Mouse (Mus musculus) monocyte, adult 2 months (primary cell): ENCODE data around the gene Tmbim1.
A peak's percentile ranks its signal among the peaks of the same experiment; 100 is the strongest.
"Not testable (repeated sequence)": the region's sequence is repeated elsewhere in the genome, so short reads cannot be mapped to it uniquely, and the experiment has no call there.

Source experiments
- DNase-seq, 2 experiments: peaks; one replicate each; pipeline ENCODE4 v3.0.0; 2022; ENCODE audit warnings: low spot score in 2 of 2, low read depth in 1 of 2

The Tmbim1 gene

DNA sequence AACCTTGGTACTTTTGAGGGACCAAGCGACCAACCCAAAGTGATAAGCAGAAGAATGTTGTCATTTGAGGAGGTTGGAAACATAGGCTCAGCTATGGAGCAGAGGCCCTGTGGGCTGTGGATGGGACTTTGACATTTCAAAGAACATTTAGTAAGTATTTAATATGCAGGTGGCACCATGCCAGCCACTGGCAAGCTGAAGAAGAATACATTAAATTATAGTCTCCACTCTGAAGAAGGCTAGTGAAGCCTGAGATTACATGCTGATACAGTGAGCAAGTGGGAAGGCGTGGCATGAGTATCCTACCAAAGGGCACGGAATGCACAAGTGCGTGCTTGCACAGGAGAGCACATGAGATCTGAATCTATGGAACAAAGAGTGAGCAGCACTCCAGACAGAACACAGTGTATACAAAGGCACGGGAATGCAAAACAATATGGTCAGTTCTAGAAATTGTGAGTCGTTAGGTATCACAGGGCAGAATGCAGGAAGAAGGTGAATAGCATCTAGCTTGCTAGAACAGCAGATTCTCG lies 24.5 kb upstream of the Tmbim1 start:
- DNase-seq: no peak

DNA sequence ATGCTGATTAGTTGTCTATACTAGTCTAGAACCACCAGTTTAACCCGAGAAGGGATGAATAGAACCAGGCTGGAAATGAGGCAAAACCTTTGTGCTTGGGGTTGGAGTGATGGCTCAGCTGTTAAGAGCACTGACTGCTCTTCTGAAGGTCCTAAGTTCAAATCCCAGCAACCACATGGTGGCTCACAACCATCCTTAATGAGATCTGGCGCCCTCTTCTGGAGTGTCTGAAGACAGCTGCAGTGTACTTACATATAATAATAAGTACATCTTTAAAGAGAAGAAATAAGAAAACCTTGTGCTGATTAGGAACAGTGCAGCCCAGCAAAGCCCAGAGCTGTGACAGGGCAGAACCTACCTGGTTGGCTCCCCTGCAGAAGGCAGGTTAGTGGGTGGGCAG lies 21.5 kb upstream of the Tmbim1 start:
- DNase-seq: not testable (repeated sequence)

- DNase-seq: no peak
These were observed 16.0 kb upstream of the Tmbim1 start for GRCm38 (mm10) chr1:74321396-74321795.

DNA sequence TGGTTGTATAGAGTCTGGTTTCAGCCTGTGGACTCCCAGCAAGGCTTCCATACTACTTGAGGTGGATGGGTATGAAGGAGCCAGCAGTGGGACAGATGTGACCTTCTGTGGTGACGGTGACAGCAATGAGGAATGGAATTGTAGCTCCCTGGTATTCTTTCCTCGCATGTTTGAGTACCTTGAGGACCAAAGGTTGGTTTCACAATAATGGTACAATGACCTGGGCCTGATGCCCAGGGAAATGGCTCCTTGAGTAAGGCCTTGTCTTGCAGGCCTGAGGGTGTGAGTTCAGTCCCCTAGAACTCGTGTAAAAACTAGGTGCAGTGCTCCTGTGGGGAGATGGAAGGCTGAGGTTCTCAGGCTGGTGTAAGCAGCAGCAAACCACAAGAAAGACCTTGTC lies 13.3 kb upstream of the Tmbim1 start:
- no peak for DNase-seq

- no peak for DNase-seq
These were observed 10.8 kb upstream of the Tmbim1 start for GRCm38 (mm10) chr1:74316114-74316827.

GRCm38 (mm10) chr1:74314796-74315195 lies 9.4 kb upstream of the Tmbim1 start:
- no peak for DNase-seq

DNA sequence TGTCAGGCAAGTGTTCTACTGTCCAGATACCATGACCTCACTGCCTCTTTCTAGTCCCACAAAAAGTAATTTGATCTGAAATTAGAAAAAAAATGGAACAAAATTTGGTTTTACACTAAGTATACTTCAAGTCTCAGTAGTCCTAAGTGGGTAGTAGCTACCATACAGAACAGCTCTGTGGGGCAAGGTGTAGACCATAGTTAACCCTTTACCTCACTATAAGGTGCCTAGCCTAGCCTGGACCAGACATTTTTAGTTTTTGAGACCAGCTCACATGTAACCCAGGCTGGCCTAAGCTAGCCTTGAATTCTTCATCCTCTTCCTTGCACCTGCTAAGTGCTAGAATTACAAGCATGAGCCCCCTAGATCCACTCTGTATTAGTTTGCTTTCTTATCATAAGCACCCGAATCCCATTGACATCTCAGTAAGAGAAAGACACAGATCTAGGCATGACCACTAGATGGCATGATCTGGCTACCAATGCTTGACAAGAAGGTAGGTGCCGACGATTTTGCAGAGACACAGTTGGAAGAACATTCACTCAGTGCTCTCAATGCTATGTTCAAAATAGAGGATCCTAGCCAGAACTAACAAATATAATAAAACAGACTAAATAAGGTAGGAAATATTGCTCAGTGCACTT lies 7.7 kb upstream of the Tmbim1 start:
- peak in 1 of 2 experiments; percentile 19 for DNase-seq

- DNase-seq: no peak
These were observed 4.3 kb upstream of the Tmbim1 start for GRCm38 (mm10) chr1:74309767-74310166.

DNA sequence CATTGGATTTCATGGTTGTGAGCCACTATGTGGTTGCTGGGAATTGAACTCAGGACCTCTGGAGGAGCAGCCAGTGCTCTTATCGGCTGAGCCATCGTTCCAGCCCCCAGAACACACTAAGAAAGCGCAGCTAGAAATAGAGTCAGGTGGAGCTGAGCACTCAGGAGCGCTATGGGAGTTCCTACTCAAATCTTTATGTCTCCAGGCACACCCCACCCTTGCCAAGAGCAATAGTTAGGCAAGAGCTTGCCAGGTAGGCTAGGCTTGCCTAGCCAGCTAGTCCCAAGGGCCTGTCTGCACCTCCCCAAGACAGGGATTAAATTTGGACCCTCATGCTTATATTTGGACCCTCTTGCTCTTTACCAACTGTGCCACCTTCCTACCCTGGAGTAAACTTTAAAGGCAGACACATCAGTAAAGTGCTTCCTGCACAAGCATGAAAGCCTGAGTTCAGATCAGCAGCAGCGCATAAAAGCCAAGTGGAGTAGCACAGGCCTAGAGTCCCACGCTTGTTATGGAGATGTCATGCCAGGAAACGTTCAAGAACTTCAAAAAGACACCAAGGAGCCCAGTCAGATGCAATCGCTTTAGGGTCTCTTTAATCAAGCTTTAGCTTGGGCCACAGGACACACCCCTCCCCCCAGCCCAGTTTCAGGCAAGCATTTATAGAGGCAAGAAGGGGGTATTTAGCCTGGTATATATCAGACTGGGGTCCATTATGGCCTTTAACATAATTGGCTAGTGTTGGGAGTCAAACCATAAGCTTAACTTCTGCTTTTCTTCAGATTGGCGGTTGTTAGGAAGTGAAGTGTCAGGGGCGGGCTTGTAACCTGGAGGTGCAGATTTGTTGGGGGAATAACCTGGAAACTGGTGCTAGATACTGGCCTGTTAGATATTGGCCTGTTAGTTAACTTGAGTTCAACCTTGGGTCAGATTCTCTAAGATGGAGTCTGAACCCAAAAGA lies 2.9 kb upstream of the Tmbim1 start:
- no peak for DNase-seq

GRCm38 (mm10) chr1:74307146-74307545 lies 1.7 kb upstream of the Tmbim1 start:
- no peak for DNase-seq

DNA sequence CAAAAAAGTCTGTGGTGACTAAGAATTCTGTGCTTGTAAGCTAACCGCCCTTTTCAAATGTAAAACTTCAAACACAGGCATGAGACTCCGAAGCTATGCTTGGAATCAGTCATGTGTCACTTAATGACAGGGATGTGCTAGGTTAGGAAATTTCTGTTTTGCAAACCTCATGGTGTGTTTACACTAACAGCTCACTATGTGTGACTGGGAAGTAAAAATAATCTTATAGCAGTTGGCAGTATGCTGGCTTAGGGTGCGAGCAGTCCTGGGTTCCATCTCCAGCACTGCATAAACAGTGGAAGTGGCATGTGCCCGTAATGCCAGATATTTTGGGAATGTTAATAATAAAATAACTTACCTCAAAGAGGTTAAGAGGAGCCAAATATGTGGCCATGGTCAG lies 476 bp downstream of the Tmbim1 start:
- no peak for DNase-seq

- DNase-seq: no peak
These were observed 1.1 kb downstream of the Tmbim1 start for GRCm38 (mm10) chr1:74304339-74304790.

GRCm38 (mm10) chr1:74303509-74304338 lies 1.7 kb downstream of the Tmbim1 start:
- DNase-seq: peak in 1 of 2 experiments; percentile 61

GRCm38 (mm10) chr1:74302835-74303234 lies 2.6 kb downstream of the Tmbim1 start:
- no peak for DNase-seq

- no peak for DNase-seq
These were observed 3.2 kb downstream of the Tmbim1 start for GRCm38 (mm10) chr1:74302229-74302628.

- DNase-seq: no peak
These were observed 4.9 kb downstream of the Tmbim1 start for GRCm38 (mm10) chr1:74300347-74301110.

DNA sequence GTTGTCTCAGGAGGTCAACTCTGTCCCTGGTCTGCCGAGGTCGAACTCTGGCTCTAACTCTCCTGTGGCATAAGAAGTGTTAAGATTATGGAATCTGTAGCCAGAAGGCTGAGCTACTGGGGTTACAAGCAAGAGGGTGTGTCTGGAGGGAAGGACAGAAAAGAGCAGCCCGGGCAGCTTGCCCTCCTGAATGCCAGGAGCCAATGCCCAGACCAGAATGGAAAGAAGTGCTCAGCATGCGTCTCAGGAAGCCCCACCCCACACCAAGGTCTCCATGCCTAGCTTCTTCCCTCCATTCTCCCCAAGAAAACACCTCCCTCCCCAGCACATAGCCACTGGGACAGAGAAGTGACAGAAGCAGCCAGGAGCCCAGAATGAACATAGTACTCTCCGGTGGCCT lies 6.4 kb downstream of the Tmbim1 start:
- DNase-seq: no peak

- DNase-seq: no peak
These were observed 7.2 kb downstream of the Tmbim1 start for GRCm38 (mm10) chr1:74298157-74298750.

DNA sequence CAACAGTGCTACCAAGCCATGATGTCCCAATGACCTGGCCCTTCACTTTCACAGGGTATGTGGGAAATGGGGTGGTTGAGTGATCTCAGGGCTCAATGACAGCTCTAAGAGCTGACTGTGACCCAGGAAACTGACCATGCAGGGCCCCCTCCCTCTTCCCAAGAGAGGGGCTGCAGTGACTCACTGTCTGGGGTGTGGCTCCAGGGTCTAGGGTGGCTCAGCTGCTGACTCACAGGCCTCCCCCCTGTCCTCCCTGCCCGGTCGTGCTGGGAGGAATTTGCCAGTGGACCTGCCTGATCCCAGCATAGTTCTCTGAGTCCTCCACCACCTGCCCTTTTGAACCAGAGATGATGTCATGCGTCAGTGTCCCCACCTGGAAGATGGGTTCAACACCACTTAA lies 8.2 kb downstream of the Tmbim1 start:
- DNase-seq: peak in 1 of 2 experiments; percentile 43
